Mouse (Mus musculus): ENCODE results near the gene Hipk2.

Gene Hipk2

DNA sequence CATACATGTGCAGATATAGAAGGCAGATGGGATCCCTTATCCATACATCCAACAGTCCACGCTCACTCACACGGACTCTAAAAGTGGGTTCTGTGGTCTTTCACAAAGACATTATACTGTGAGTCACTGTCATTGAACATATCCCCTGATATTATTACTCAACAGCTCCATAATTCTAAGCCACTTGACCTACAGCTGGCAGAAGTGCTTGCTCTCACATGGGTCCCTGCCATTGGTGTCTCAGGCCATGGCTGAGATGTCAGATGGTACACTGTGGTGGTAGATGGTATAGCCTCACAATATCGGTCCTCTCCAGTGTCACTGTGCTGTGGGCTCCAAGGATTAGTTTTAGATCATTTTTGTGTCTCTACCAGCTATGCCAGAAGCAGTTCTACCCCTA lies 42.2 kb downstream of the Hipk2 start:
- no peak for DNase-seq (ENCODE audit: low read depth, low spot score)

DNA sequence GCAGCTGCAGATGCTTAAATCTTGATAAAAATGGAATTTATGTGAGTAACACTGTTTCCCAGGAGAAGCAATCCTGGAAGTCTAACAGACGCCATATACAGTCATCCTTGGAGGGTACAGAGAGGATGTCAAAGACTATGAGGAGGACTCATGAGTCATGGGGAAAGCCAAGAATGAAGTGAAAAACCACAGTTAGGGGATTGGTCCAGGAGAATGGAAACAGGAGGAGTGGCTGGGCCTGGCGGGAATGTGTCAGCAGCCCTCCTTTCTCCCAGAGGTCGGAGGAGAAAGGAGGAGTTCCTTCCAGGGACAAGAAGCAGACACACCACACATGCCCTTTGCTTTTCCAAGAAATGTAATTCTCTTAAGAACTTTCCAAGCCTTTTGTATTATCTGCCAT lies 46.5 kb downstream of the Hipk2 start:
- DNase-seq (ENCODE audit: low read depth, low spot score): no peak

DNA sequence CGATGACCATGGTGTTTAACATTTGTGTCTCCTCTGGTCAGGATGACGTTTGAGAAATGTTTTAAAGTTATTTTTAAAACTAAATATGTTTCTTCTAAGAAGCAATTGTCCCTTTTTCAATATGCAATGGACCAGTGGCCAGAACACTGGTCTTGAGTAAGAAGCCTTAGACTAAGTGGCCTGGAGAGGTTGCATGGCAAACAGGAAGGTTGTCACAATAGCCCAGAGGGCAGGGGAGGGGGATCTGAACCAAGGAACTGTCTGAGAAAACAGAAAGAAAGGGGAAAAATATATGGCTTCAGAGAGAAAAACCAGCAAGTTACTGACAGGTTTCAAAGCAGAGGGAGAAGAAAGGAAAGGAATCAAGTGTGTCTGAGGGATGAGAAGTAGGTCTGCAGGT lies 47.8 kb downstream of the Hipk2 start:
- no peak for DNase-seq (ENCODE audit: low read depth, low spot score)

DNA sequence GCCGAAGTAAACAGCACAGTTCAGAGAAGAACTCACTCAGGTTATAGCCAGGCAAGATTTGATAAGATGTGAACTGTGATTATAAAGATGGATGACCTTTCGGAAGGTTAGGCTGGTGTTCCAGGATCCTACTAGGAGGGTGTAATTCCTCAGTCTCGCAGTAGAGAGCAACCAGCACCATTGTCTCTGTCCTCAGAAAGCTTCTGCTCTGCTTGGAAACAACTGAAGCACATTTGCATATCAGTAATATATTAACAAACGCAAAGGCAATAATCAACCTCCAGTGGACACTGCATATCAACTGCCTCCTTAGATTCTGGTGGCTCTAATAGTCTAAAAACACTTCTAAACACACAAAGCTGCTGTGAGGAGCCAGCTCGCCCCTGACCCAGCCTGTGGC lies 48.5 kb downstream of the Hipk2 start:
- DNase-seq (ENCODE audit: low read depth, low spot score): no peak

DNA sequence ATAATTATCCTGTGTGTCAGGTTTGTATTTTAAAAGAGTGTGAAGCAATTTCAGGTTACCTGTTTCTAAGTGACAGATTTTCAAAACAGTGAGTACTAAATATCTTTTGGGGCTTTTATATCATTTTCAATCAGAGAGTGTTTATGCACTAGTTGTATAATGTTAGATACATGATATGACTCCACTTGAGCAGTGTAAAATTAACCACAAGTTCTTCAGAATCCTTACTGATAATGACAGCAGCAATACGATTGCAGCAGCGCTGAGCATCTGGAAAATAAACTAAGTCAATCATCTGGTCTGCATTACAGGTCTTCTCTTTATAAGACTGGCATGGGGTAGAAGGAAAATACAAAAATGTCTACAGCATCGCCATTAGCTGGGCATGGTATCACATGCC lies 49.1 kb downstream of the Hipk2 start:
- DNase-seq (ENCODE audit: low read depth, low spot score): no peak

DNA sequence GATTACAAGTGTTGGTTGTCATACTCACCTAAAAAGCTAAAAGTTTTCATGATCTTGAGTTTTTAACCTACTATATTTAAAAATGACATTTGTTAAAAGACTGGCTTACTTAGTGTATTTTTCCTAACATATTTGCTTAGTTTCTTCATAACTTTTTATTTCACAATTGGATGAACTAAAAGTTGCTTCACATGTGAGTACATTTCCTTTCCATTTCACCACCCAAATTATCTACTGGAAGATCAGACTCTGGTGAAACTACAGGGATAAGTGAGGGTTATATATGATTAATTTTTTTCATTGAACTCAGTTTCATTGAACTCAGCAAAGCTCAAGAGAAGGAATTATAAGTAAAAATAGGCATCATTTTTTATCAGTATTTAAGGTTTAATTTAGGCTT lies 50.1 kb downstream of the Hipk2 start:
- no peak for DNase-seq (ENCODE audit: low read depth, low spot score)

DNA sequence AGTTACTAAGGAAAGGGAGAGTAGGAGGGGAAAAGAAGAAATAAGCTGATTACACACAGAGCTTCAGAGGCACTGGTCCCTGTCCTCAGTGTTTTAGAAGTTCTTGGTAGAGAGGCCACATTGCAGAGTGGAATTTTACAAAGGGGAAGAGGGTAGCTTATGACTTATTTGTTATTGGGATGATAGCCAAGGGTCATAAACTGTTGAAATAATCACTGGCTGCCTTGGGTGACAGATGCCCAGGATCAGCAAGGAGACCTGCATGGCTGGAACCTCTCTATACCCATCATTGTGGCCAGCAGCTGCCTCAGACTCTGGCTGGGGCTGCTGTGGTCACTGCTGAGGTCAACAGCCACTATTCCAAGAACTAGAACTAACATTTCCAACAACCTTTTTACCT lies 52.1 kb downstream of the Hipk2 start:
- DNase-seq (ENCODE audit: low read depth, low spot score): no peak

DNA sequence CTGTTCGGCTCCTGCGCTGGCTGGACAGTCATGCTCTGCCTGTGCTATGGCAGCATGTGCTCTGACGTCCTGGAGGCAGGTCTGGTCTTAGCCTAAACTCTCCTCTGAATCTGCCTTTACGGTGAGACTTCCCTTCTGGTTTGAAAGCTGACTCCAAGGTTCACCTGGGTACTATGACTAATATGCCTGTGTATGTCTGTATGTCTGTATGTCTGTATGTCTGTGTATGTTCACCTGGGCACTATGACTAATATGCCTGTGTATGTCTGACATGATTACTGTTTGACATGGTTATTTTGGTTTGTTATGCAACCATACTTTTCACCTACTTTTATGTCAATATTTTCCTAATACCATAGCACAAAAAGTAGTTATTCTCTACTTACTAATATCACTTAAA lies 52.8 kb downstream of the Hipk2 start:
- no peak for DNase-seq (ENCODE audit: low read depth, low spot score)

DNA sequence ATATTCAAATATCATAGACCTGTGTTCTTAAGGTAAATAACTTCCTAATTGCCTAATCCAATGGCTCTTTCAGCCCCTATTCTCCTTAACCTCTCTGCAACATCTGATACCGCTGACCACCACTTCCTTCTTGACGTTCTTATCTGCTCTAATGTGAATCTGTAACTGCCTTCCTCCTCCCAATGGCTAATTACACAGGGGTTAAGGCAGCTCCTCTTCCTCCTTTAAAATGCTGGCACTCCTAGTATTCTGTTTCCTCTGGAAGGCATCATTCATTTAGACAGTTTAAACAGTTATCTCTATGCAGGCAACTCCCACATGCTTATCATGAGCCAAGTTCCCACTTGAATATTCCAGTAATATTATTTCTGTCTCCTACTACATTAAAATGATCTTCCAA lies 54.3 kb downstream of the Hipk2 start:
- DNase-seq (ENCODE audit: low read depth, low spot score): no peak

DNA sequence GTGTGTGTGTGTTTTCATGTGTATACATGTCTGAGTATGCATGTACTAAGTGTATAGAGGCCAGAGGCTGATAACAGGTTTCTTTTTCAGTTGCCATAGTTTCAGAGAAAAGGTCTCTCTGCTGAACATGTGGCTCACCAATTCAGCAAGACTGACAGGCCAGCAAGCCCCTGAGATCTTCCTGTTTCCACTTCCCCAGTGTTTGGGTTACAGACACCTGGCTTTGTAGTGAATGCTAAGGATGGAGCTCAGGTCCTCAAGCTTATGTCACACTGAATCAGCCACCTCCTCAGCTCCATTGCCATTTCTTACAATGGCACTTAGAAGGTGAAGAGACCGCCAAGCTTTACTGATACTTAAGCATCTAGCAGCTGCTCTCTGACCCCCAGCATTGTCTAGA lies 55.1 kb downstream of the Hipk2 start:
- DNase-seq (ENCODE audit: low read depth, low spot score): no peak

DNA sequence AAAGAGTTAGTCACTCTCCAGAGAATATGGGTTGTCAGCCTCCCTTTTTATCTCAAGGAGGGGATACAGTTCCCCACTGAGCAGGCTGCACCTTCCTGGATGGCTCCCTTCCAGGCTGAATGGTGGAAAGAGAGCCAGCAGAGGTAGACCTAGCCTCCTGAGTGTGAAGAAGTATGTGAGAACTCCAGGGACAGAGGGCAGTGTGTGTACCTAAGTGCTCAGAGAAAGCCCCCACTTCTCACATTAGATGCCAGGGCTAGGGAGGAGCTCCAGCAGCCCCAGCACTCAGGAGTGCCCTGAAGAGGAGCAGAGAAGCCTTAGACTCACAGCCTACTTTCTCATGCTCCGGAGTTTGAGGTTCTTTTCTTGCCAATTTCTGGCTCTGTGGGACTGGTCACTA lies 59.7 kb downstream of the Hipk2 start:
- DNase-seq (ENCODE audit: low read depth, low spot score): no peak

DNA sequence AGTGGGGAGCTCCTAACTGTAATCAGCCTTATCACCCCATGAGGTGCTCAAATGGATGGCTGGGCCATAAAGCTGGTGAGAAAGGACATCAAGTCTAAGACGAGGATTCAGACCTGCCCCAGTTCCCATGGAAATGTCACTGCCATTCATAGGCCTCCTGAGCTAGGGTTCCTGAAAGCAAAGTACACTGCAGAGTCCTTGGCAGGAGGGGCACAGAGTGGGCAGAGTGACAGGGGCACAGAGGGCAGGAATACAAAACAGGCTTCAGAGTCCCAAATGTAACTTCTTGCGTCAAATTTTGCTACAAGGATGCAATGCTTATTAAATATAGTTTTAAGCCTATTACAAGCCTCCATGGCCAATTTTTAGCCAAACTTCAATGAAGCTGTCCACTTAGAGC lies 60.4 kb downstream of the Hipk2 start:
- DNase-seq (ENCODE audit: low read depth, low spot score): no peak

DNA sequence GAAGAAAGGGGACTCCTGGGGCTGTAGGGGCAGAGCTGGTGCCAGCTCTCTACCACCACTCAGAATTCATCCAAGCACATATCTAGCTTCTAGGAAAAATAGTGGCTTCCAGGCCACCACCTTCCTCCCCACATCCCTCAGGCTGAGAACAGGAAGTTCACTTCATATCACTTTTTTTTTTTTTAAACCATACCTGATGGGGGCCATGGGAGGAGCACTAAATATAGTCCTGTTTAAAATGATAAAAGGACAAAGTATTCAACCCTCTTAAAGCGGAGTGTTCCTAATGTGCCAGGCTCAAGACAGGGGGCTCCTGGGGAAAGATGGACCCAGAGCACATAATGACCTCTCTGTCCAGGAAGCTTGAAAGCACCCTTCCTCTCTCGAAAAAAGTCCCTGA lies 61.3 kb downstream of the Hipk2 start:
- DNase-seq (ENCODE audit: low read depth, low spot score): no peak

DNA sequence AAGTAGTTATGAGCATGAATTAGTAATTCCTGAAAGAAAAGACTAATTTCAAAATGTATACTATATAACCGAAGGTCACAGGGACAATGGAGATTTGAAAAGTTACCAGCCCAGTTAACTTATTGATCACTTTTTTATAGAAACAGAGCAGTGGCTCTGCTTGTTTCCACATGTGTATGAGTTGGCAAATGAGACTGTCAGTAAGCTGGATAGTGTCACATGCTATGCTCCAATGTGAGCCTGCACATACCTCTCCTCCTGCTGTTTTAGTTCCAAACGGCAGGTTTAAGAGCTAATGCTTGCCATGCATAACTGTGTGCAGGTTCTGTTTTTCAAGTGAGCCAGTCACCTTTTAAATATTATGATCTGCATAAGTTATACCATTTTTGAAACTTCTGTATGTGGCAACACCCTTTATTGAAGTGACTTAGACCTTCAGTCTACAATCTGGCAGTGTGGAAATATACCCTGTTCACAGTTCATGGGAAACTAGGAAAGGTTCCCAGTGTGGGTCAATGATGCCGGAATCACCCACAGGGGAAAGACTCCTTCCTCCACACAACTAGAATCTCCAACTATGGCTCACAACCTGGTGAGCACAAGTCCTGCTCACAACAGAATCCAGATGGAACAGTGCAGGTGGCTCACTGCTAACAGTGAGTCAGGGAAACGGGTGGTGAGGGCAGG lies 64.4 kb downstream of the Hipk2 start:
- DNase-seq (ENCODE audit: low read depth, low spot score): no peak

DNA sequence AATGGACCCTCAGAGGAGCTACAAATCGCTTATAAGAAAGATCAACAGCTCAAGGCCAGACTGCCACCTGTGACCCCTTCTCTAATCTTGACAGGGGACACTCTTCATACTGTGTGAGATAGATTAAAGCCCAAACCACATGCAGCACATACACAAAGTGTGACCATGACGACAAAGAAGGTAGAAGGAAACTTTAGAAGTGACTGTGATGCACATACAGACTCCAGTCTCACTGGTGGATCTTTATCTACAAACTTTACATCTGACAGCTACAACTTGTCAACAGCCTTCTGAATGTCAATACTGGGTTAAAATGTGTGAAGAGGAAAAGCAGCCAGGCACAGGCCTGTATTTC lies 65.9 kb downstream of the Hipk2 start:
- no peak for DNase-seq (ENCODE audit: low read depth, low spot score)

DNA sequence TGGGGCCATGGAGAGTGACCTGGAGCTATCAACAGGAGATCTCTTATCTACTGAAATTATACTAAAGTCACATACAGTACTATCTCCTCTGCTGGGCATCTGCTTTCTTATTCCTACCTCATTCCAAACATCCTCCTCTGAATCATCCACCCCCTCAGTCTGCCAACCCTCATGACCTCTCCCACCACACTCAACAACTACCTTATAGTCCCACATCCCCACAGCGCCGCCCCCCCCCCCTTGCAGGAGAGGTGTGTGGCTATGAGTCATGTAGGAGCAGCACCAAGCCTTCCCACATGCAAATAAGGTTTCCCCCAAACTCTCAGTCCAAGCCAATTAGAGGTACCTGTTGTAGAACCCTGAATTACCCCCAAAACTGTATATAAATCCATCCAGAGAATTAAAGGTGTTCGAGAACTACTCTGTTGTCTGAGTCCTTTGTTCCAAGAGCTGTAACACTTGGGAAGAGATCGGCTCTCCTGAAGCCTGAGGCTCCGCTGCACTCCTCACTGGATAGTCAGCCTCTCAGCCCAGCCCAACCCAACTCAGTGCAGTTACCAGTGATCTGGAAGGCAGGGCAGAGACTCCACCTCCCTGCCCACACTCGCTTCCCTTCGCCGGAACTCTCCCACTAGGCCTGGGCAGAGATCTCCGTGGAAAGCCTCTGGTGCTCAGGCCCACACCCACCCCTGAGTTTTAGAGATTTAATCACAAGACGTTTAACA lies 66.4 kb downstream of the Hipk2 start:
- no peak for DNase-seq (ENCODE audit: low read depth, low spot score)

DNA sequence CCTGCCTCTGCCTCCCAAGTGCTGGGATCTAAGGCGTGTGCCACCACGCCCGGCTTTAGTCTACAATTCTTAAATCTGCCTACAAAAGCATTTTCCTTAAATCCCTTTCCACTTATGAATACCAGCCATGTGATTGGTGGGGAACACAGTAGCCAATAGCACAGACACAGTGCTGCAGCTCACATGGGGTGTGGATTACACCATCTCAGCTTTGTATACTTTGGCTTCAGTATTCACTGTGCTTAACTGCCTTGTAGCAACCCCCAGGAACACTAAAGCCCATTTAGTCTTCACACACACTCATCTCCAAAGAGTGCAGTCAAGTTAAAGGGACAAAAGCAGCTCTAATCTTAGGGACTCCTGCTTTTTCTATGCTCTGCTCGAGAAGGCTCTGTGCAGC lies 67.6 kb downstream of the Hipk2 start:
- no peak for DNase-seq (ENCODE audit: low read depth, low spot score)

DNA sequence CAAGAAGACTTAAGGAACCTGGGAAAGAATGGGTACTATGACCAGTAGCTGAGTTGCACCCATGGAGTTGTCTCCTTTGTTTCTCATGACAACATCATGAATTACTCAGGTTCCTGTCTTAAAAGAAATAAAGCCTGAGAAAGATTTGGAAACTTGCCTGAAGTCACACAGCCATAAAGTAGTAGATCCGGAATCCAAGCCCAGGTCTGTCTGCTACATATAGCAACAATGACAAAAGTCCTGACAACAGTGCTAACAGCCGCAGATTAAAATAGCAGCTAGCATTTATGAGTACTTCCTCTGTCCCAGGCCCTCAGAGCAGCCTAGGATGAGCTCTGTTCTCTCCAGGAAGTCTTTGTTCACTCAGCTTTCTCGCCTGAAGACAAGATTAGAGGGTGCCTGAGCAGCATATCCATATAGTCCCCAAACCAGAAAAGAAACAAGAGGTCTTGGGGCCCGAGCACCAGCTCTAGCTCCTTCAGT lies 69.0 kb downstream of the Hipk2 start:
- no peak for DNase-seq (ENCODE audit: low read depth, low spot score)

DNA sequence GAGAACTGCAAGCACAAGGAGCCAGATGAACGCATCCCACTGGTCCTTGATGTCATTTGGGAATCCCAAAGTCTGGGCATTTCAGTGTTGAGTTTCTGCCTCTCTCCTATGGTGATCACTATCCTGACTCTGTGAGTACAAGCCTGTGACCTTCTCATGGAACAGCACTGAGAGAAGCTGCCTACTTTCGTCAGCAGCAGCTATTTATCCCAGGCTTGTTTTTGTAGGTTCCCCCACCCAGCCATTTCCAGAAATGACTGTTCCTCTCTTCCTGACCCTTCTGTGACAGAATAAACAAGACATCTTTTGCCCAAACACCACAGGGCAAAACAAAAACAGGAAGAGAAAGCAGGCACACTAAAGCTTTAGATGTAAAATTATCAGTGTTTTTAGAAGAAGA lies 70.4 kb downstream of the Hipk2 start:
- DNase-seq (ENCODE audit: low read depth, low spot score): no peak

DNA sequence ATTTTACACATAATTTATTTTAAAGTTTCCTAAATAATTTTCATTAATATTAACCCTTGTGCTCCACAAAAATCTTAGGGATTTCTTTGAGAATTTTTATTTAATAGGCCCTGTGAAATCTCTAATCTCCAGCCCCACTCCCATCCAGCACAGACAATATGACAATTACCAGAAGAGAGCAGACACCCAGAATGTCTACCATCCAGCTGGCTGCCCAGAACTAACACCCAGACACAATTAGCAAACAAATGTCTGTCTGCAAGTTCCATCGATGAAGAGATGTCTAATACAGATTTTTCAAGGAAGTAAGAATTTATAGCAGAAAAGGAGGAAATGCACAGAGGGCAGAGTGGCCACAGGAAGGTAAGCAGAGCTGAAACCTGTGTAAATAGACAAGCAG lies 74.7 kb downstream of the Hipk2 start:
- no peak for DNase-seq (ENCODE audit: low read depth, low spot score)

DNA sequence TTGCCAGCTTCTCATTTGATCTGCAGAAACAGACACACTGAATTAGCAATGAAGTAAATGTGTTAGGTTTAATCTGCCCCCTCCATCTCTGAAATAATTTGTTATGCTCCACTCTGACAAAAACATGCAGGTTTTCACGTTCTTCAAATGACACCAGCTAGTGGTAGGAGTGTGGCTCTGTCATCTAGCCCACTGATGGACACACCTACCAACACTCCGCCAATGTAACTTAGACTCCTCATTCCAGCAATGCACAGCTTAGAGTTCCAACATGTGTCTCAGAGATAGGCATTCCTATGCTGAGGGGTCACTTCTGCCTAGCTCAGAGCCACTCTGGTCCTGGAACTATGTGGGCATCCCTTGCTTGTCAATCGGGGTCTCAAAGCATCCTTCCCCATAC lies 78.4 kb downstream of the Hipk2 start:
- DNase-seq (ENCODE audit: low read depth, low spot score): no peak

DNA sequence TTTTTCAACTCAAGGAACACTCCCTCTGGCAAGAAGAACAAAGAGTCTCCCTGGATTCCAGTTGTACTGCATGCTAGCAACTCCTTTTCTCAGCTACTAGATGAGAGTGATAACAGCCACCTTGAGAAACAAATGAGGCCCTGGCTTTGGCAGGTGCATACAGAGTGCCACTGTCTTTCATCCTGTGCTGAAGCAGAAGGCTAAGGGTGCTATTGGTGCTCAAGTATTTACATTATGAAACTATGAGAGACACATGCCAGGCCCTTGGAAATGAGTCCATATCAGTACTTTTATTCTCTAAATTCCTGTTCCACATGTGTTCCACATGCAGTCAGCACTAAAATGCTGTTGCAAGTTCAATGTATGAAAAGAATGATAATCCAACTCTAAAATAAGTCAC lies 79.0 kb downstream of the Hipk2 start:
- no peak for DNase-seq (ENCODE audit: low read depth, low spot score)

DNA sequence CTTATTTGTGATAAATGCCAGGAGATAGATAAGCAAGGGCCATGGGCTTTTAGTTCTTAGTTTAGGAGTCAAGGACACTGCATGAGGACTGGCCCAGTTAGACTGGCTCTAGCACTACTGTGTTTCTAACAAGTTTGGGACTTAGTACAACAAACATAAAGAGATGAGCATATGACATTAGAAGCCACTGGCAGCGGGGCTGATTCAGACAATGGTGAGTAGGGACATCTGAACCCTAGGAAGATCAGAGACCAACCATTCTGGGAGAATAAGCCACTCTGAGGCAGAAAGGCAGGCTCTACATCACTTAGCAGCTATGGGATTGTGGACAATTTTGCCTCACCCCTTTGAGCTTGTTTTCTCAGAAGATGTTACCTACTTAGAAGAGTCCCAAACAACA lies 79.6 kb downstream of the Hipk2 start:
- no peak for DNase-seq (ENCODE audit: low read depth, low spot score)

Data from brain, adult 2 months (tissue).